Mouse (Mus musculus): ENCODE measurements at regions not wholly inside any gene's neighbourhood (a gene's known extent, or its start where the extent isn't known, plus 50 kb on each side); places are given as distances from the start of the nearest gene placed in this dataset.

DNA sequence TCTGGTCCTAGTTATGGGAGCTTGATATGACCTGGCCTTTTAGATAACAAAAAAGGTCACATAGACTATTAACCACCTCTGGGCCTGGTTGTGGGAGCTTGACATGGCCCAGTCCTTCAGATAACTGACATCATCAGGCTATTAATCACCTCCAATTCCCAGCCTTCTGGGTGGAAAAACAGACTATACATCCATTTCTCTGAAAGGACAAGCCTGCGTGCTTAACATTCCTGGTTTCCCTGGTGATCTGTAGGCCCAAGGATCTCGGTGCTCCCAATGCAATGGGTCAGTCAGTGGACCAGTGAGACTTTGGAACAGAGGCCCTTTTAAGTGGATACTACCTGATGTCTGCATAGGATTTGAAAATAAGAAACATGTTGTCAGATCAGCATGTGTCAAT, 179.8 kb downstream of the Usp46 start:
- TF ChIP-seq POLR2A (IDR thresholded peaks at IDR 0.05; ENCODE audit: extremely low read depth, insufficient read depth, low read length): no peak
- TF ChIP-seq CTCF (IDR thresholded peaks at IDR 0.05; ENCODE audit: low read depth, low read length): no peak

Data from liver, adult 2 months (tissue).